Mouse (Mus musculus) monocyte, adult 5-6 weeks (primary cell): Measurements from ENCODE around the gene Dock6. TPM values are rescaled to one million over a fixed set of nuclear protein-coding genes. Genes with fewer than 3 reads are reported as not detected.

Source experiments
- ATAC-seq: fragments of 153-309, 156-312 bp; replicated peaks from 2 replicates; pipeline ENCODE4 v1.8.0; 2017; ENCODE audit warnings: mild to moderate bottlenecking; ENCODE audit not compliant: low TSS enrichment, insufficient number of reproducible peaks, severe bottlenecking, poor library complexity, low FRiP score
- total RNA-seq: library from RNA; stranded (forward); fragments of 200-1000, 200-491, 200-594 nt; gene quantifications from 3 replicates; pipeline ENCODE4 v1.2.3, GENCODE M21; 2017

Dock6 gene
- total RNA-seq, 1 experiment from 2014 or later, result 15.0 TPM

- ATAC-seq, result no peak
Observed at GRCm38 (mm10) chr9:21849691-21850677, 2.5 kb downstream of the Dock6 start.

- no peak for ATAC-seq
Observed at GRCm38 (mm10) chr9:21847926-21848325, 4.5 kb downstream of the Dock6 start.

DNA sequence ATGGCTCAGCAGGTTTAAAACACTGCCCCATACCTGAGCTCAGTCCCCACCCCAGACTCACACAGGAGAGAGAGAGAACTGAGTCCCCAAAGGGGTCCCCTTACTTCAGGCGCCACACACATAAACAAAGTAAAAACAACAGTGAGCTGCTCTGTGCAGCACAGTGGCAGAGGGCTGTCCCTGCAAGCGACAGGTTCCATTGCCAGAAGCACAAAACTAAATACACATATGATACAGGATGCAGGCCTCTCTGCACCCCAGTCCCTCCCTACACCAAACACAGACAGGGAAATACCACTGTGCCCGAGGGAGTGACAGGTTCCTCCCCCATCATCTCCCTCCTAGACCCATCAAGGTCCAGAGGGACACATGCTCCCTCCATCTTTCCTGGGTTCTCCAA is 5.0 kb downstream of the Dock6 start:
- no peak for ATAC-seq

DNA sequence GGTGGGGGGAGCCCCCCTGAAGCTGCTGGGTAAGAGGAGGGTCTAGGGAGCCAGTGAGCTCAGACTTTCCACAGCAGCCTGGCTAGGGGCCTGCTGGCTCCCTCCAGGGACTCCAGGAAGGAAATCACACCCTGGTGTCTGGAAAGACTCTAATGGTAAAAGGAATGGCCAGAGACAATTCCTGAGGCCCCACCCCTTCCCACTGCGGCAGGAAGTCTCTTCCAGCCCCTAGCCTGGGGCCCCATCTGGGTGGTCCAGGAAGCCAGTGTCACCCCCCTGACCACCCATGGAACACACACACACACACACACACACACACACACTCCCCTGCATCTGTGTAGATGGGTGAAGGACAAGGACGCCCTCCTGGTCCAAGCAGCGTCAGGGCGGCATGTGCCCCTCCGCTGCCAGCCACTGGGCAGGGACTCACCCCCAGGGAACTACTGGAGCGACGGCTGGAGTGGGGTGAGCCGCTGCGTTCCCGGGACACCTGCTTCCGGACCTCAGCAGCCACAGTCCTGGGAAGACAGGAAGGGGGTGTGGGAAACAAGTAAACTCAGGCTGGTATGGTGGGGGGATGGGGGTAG is 5.6 kb downstream of the Dock6 start:
- ATAC-seq, result no peak

DNA sequence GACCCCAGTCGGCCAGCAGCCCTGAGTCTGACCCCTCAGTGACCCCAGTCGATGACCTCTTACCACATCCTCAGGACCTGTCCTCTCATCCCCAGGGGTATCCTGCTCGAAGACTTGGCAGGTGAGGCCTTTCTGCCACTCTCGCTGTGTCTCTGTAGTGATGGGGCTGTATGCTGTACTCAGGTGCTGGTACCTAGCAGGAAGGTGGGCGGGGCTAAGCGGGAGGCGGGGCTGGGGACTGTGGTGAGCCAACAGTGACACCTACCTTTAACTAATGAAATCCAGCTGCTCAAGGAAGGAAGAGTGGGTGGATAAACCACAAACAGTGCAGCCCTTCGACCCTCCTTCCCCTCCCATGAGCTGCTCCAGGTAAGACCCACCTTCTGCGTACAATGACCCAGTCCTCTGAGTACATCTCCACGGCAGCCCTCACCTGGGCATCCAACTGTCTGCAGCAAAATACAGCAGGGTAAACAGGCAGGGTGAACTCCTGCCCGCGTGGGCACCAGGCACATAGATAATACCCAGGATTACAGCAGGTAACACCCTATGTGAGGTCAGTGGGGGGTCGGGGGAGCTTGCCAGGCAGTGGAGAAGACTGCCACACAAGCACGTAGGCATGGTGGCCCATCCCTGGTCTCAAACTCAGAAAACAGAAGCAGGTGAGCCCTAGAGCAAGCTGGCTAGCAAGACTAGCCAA is 6.9 kb downstream of the Dock6 start:
- ATAC-seq, result no peak

DNA sequence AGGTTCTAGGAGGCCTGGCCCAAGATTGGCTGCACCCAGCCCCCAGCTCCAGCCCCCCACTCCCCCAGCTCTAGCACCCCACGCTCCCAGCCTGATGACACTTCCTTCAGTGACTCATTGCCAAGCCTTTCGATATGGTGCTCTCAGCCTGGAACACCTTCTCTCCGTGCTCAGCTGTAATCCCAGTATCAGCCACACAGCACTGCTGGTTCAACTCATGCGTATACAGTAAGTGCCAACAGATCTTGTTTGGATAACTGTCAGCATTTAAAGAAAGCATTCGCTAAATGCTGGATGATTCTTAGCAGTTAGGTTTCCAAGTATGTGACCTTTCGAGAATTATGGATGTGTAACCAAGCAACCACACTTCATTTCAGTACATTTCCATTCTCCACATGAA is 9.3 kb downstream of the Dock6 start:
- ATAC-seq, result no peak

DNA sequence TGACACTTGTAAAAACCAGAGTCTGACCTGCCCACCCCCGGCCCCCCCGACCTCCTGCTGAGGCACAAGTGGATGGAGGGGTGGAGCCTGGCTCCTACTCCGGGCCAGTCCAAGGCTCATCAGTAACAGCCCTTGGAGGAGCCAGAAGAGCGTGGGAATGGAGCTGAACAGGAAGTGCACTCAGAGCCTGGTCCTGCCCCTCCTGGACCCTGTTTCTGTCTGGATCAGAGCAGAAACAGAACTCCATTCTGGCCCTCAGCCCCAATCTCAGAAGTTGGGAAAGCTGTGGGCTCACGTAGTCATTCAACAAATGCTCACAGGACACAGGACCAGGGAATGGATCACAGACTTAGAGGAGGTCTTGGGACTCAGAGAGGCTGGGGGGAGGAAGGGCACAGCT is 10.0 kb downstream of the Dock6 start:
- ATAC-seq, result no peak

GRCm38 (mm10) chr9:21841340-21841739 is 11.1 kb downstream of the Dock6 start:
- ATAC-seq, result no peak

DNA sequence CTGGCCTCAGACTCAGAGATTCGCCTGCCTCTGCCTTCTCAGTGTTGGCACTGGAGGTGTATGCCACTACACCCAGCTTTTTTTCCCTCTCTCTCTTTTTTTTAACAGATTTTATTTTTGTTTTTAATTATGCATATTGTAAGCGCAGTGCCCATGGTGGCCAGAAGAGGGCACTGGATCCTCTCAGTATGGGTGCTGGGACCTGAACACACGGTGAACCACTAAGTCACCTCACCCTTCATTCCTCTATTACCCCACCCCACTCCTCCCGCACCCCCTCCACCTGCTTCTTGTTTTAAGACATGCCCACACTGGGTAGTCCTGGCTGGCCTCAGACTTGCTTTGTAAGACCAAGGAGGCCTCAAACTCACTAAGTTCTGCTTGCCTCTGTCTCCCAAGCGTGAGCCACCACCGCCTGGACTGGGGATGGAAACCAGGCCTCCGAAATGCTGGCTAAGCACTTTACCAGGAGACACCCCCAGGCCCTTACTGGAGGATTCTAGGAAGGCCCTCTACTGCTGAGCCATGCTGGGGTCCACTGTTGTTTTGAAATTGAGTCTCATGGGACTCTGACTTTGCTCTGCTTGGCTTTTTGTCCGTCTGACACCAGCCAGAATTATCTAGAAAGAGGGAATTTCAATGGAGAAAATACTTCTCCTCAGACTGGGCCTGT is 12.2 kb downstream of the Dock6 start:
- ATAC-seq, result no peak

- ATAC-seq, result no peak
Observed at GRCm38 (mm10) chr9:21837690-21838089, 14.7 kb downstream of the Dock6 start.

GRCm38 (mm10) chr9:21835258-21835912 is 17.1 kb downstream of the Dock6 start, which contains the start of gene Angptl8:
Angptl8 (plus strand) TSS chr9:21835510.
- ATAC-seq, result peak; percentile 37

DNA sequence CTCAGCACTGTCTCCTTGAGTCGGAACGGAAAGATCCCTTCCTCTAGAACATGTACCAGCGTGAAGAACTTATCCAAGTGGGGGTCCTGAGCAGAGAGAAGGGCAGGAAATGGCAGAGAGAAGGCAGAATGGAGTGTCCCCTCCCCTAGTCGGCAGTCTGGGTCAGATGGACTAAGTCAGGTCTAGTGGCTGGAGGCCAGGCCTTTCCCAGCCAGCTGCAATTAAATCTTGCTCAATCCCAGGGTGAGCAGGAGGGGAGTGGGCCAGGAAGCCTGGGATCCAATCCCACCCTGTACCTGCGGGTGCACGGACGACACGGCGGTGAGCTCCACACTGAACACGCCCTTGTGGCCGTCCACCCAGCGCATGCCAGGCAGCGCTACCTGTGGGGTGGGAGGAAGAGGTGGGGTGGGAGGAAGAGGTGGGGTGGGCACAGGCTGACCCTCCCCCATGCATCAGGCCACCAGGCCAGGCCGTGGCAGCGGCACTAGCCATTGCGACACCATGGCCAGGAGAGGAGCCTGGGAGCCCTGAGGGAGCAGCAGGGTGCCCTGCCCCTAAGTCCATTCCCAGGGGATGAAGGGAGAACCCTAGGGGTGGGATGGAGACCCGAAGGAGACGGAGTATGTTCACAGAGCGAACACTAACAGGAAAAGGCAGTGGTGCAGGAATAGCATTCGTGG is 20.7 kb downstream of the Dock6 start:
- no peak for ATAC-seq

DNA sequence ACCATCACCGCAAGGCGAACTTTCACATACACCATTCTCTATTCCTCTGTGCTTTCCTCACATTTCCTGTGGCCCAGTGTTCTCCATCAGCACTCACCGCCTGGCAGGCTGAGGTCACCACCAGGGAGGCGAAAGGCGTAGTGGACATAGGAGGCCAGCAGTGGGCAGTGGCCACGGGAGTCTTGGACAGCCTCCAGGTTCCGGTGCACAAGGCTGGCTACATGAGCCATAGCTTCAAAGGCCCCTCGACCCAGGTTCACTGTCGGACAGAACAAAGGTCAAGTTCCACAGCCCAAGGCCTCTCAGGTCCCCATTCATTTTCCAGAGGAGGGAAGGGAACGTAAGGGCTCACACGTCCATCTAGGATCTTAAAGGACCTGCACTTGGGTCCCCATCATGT is 21.5 kb downstream of the Dock6 start:
- no peak for ATAC-seq

- ATAC-seq, result no peak
Observed at GRCm38 (mm10) chr9:21830461-21830850, 22.0 kb downstream of the Dock6 start.

DNA sequence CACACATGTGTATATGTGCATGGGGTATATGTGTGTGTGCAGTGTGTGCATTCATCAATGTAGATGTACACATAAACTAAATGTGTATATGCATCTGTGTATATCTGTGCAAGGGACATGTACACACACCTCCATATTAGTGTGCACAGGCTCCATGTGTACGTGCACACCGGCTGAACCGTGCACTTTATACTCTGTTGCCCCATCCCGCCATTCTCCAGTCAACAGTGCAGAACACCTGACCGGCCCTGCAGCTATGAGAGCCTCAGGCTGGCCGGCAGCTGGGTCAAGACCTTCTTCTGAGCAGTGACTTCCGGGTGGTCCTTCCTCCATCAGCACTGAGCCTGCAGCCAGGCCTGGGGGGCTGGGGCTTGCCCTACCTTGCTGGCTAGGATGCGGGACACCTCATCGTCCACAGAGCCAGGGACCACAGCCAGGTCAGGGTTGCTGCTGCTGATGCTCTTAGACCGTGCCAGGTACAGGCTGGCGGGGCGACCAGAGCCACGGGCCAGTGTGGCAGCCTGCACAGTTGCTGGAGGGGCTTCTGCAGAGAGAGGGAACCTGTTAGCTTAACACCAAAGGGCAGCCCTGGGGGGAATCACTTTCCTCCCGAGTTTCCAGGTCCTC is 22.5 kb downstream of the Dock6 start:
- ATAC-seq, result no peak

- ATAC-seq, result no peak
Observed at GRCm38 (mm10) chr9:21824366-21824765, 28.1 kb downstream of the Dock6 start.

GRCm38 (mm10) chr9:21823957-21824356 is 28.5 kb downstream of the Dock6 start:
- no peak for ATAC-seq

- ATAC-seq, result no peak
Observed at GRCm38 (mm10) chr9:21822686-21823085, 29.7 kb downstream of the Dock6 start.
